Mouse (Mus musculus) adrenal gland, adult 2 months (tissue): Measurements from ENCODE around the gene Igf2r. TPM values are rescaled to one million over a fixed set of nuclear protein-coding genes. Genes with fewer than 3 reads are reported as not detected.
A peak's percentile ranks its signal among the peaks of the same experiment; 100 is the strongest.

Experiments
- DNase-seq: peaks from one replicate; pipeline ENCODE4 v3.0.0; 2021
- long read RNA-seq: library from polyadenylated mRNA; stranded (forward); transcript quantifications from one replicate; pipeline ENCODE4 v2.0.0, GENCODE M21; 2021
- polyA plus RNA-seq: library from polyadenylated mRNA; depleted of rRNA; stranded (reverse); fragments of >200 nt; gene quantifications from 2 replicates; pipeline ENCODE4 v1.2.3, GENCODE M21; 2012; rRNA removed
- total RNA-seq, 2 experiments: library from RNA; stranded (reverse); gene quantifications; 2 replicates each; pipeline ENCODE4 v1.2.3; 2021

Gene Igf2r
- 10 to 100 TPM; 66.8 to 74.7 TPM for total RNA-seq
- polyA plus RNA-seq: 21.9 and 23.2 TPM in 2 replicates
- long read RNA-seq, partial matches to known transcripts: 7 of 11 reads
- long read RNA-seq, other reads (novel, unspliced or antisense): 4 of 11 reads

DNA sequence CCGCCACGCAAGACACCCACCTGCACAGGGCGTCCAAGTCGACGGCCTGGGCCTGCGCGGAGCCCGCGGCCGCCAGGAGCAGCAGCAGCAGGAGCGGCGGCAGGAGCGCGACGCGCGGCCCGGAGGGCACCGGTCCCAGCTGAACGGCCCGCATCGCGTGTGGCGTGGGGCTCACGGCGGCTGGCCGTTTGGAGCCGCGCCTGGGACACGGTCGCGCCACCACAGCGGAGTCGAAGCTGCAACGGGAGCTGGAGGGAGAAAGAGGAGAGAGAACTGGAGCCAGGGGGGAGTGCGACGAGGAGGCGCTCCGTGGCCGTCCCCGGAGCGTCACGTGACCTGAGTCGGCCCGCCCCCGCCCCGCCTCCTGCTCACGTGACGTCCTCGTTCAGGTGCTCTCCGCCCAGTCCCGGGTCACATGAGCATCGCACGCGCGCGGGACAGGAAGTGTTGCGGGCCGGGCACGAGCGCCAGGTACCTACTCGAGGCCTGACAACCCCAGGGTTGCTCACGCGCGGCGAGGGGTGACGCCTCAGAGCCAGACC is at the start of gene Igf2r:
Igf2r (minus strand) TSS at position 285 of the 542 bp plus-strand sequence.
- peak; percentile 83 for DNase-seq

DNA sequence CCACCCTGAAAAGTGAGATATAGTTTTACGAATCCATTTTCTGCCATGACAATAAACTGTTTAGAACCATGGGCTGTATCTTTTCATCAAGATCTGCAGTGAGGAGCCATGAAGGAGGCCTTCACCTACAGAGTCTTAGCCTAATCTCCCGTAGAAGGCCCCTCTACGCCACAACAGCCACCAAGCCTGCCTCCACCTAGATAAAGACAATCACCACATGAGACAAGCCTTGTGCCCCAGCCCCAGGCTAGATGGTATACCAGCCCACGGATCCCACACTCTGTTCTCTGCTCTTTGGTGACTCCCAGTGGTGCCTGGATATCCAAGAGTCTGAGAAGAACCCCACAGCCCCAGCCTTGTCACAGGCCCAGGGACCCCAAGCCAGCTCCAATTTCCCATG is 46.4 kb upstream of the Igf2r start:
- DNase-seq: no peak

DNA sequence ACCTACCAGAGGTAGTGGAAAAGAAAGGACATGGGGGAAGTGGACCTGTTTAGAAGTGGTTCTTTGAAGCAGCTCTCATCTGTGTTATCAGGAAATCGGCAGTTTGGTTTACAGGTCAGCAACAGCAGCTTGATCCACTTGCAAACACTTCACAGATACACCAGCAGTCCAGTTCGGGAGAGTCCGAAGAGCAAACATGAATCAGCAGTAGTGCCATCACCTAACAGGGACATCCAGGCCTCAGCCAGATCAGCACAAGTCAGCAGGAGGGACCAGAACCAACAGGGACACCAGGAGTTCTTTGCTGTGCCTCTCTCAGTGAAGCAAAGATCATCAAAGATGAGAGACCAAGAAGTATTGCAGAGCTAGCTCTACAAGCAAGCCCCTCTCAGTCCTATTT is 45.0 kb upstream of the Igf2r start:
- DNase-seq: no peak

DNA sequence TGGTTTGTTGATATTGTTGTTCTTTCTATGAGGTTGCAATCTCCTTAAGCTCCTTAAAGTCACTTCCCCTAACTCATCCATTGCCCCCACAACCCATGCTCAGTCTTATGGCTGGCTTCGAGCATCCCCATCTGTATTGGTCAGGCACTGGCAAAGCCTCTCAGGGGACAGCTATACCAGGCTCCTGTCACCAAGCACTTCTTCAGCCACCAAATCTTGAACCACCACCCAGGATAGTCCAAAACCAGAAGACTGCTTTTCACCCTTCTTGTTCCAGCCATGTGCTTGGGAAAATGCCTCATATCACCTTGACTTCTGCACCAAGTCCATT is 41.5 kb upstream of the Igf2r start:
- DNase-seq: no peak

DNA sequence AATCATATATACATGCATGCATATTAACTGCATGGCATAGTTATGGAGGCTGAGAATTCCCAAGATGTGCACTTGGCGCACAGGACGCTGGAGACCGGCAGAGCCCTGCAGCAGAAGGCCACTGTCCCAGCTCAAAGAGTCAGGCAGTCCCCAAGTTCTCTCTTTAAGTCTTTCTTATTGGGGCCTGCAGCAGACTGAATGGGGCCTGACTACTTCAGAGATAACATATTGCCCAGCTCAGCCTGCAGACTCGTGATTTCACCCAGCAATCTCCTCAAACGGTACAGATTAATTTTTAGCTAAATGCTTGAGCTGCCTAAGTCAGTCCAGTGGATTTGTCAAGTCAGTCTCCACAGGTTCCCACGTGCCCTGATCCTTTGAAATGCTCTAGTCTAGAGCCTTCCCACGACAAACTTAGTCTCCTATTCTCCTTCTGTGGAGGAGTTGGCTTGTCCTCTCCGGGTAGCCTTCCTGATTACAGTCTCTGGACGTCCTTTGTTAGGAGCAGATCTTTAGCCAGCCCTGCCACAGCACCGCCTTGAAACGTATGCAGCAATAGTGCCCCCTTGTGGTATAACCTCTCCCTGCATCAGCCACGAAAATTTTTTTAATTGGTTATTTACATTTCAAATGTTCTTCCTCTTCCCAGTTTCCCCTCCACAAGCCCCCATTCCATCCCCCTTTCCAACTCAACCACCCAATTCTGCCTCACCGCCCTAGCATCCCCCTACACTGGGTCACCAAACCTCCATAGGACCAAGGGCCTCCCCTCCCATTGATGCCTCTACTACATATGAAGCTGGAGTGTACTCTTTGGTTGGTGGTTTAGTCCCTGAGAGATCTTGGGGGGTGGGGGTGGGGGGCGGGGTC is 40.9 kb upstream of the Igf2r start:
- peak; percentile 77 for DNase-seq

DNA sequence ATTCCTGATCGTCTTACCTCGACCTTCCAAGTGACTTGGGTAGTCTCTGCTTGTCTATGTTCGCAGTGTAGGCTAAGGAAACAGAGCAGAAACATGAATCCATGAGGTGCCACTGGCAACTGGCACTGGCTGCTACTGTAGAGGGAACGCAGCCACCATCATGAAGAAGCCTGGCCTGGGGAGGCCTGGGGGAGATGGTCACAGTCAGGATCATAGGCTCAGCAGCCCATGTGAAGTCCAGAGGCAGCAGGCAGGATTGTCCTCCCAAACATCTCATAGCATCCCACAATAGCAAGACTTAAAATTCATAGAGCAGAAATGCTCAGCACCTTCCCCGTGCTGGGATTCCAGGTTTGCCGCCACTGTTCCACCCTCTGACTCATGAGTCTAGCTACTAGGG is 39.4 kb upstream of the Igf2r start:
- DNase-seq: no peak

DNA sequence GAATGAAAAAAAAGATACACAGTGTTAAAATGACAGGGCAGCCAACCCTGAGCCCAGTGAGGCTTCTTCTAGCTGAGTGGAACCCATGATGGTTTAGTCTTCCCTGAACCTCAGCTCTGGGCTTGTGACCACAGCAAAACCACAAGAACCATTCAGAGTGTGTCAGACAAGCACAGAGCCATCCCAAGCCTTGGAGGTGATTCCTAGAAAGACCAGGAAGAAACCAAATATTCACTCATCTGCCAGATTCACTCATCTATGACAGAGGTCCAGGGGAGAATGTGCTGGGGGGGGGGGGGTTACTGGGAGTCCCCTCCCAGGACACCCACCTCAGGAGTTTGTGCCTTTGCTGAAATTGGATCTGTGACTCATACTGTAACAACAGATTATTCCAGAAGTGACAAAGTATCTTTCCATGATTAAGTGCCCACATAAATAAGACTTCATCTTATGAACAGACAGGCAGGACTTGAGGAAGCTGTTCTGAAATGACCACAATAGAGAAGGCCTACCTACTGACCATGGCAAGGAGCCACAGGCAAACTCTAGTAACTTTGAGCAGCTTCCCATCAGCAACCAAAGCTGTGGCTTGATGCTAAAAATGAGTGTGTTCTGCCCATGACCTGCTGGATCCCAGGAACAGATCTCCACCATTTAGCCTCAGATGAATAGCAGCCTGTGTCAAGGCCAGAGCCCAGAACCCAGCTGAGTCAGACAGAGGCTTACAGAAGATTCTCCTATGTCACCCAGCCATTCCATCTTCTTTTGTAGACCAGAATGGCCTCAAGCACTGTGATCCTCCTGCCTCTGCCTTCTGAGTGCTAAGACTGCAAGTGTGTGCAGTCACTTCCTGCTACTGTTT is 35.4 kb upstream of the Igf2r start:
- DNase-seq: peak; percentile 71

DNA sequence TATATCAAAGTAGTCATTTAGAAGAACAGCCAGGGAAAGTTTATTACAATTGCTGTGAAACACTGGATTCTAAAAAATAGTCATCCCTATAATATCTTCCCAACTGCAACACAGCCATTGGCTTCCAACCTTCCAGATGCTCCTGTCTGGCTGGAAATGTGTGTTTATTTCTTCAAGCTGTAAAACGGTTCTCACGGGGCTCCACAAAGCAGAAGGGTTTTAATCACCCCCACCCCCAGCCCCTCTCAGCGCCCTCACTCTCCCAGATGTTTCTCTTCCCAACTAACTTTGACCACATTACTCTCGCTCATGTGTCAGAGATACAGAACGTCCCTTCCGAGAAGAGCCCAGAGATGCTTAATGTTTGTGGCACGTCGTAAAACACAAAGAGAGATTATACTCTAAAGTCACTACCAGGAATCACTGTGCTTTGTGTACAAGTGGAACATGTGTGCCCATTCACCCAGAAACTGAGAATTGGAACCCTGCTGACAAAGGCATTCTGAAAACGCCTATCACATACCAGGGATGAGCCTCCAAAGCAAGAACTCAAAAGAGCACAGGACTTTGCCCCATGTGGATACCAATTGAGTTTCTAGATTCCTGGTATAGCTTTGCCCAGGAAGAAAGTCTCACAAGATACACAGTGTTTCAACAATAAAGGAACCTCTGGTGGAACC is 32.5 kb upstream of the Igf2r start:
- no peak for DNase-seq

DNA sequence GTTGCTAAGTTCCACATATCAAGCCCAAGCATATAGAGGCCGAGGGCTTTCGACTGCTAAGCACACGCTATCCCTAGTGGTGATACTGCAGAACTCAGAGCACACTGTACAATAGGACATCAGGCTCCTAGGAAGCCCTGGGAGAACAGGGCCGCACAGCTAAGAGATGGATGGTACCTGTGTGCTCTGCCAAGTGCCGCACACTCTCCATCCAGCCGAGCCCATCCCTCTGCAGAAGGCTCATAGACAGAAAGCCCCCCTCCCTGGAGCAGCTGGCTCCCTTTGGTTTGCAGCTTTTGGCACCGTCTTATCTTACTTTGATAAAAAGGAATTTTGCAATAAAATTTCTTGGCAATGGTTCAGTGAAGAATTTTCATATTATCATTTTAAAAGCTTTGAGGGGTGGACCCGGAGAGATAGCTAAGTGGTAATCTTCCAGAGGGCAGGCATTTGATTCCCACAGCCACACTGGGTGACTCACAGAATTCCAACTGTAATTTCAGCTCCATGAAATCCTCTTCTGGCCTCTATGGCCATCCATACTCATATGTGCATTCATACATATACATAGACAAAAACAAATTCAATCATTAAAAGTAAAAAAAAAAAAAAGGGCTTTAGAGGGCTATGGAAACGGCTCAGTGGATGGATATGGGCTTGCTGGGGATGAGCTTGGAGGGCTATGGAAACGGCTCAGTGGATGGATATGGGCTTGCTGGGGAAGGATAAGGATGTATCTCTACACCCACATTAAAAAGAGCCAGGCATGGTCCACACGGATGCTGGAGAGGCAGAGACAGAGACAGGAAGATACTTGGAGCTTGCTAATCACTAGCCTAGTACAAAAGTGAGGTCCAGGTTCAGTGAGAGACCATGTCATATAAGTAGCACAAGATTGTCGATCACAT is 30.2 kb upstream of the Igf2r start:
- peak; percentile 51 for DNase-seq

DNA sequence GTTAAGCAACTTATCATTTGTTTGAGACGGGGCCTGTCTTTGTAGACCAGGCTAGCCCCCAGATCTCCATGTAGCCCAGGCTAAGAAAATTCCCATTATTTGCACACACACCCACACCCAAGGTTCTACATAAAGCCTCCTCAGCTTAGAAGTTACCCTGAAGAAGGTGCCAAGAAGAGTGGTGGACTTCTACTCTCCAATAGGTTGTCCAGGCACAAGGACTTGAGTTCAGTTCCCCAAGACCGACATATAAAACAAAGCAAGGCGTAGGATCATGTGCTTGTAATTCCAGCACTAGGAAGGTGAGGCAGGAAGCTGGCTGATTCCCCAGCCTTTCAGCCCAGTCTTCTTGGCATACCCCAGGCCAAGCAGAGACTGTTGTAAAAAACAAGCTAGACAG is 29.1 kb upstream of the Igf2r start:
- no peak for DNase-seq

DNA sequence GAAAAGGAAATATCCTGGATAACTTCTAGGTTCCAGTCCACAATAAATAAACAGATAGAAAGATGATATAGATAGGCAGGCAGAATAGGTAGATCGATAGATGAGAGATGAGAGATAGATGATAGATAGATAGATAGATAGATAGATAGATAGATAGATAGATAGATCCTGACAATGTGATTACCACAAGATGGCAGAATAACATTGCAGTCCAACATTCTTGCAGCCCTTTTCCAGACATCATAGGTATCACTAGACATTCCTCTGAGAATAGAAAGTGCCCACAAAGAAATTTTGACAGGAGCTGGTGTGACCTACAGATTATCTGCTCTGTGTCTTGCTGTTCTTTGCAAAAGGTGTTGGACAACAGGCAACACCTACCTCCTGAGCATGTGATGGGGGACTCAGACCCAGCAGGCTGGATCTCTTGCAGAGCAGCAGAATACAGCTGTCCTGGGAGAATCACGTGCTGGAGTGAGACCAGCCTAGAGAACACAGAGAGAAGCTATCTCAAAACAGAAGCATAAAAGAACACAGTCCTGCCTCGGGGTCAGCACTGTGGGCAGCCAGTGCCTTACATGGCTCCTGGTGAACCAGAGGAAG is 28.1 kb upstream of the Igf2r start:
- no peak for DNase-seq

DNA sequence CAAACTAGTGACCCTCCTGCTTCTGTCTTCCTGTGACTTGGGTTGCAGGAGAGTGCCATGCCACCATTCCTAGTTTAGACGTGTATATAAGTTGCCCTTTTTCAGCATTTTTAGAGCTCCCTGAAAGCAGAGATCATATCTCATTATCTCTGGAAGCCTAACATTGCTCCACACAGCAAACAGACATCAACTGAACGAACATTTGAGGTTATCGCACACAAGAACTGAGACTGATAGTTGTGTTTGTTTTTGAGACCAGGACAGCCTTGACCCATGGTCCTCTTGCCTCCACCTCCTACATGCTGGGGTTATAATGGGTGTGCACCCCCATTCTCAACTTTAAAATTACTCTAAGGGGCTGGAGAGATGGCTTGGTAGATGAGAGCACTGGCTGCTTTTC is 27.2 kb upstream of the Igf2r start:
- DNase-seq: no peak

DNA sequence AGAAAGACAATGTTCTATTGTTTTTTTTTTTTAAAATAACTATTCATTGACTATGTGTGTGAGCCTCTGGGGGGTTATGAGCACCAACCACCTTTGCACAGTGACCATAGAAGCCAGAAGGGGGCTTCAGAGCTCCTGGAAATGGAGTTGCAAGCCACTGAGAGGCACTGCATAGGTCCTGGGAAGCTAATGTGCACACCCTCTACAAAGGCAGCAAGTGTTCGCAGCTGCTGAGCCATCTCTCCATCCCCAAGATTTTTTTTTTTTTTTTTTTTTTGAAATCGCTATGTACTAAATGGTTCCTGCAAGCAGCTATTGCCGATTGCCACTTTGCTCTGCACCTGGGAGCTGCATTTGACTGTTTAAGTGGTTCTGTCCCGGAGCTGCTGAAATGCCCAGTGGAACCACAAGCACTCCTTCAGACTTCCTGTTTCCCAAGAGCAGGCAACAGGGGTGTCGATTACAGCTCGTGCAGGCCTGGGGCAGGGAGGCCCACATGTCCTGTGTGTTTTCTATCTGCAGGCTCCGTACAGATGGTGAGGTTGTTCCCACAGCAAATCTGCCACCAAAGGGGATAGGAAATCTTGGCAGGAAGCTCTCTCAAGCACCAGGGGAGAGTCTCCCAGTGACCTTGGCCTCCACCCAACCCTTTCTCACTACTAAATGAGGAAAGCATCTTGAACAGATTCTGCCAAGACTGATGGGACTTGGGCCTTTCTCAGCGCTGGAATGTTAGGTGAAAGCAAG is 24.4 kb upstream of the Igf2r start:
- peak; percentile 67 for DNase-seq

DNA sequence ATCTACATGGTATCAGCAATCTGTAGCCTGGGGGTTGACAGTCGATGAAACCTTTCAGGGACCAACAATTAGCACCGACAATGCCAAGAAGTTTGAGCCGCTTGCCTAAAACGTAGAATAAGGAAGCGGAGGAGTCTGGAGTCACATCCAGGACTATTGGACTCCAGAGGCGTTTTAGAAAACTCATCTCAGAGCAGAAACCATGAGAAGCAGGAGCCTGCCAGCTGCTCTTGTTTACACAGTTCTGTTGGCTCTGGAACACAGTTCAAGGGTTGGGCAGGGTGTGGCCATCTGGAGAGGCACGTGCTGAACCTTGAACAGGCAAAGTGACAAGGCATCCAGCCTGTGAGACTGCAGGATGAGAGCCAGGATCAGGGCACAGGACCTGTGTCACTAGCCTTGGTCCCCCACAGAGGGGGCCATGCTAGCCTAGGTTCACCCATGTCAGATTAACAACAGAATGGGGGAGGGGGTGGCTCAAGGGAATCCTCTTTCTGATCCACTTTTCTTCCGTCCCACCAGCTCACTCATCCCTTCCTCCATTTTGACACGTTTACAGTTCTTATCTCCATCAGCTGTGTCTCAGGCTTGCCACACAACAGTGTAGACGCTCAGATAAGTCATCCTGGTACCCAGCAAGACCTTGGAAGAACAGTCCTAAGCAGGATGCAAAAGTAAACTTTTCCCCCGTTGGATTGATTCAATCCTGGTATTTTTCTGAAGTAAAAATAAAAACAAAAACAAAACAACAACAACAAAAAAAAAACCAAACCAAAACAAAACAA is 23.1 kb upstream of the Igf2r start:
- DNase-seq: peak; percentile 57

DNA sequence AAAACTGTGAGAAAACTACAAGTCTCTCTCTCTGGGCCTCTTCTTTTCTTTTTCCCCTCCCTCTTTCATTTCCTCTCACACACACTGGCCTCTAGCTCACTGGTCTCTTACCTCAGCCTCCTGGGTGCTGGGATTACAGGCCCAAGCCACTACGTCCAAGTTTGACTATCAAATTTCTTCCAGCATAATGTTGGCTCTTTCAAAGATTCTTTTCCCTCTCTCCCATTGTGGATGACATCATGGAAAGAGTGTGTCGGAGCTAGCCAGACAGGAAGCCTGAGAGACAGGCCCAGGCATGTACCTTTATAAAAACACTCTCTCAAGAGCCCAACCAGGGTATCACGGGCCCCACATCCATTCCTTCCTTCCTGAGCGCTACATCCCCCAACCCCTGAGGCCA is 22.0 kb upstream of the Igf2r start:
- DNase-seq: peak; percentile 24

DNA sequence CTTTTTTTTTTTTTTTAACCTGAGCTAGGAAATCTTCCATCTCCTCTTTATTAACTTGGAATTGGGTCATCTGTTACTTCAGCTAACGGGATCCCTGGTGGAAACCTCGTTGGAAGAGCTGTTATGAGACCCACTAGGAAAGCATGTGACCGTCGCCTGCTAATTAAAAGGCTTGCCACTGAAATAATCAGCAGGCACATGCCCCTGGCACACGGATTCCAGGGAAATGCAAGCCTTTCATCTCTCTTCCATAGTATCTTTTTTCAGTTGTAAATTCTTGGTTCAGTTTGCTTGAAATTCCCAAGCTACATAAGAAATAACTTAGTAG is 21.6 kb upstream of the Igf2r start:
- no peak for DNase-seq

DNA sequence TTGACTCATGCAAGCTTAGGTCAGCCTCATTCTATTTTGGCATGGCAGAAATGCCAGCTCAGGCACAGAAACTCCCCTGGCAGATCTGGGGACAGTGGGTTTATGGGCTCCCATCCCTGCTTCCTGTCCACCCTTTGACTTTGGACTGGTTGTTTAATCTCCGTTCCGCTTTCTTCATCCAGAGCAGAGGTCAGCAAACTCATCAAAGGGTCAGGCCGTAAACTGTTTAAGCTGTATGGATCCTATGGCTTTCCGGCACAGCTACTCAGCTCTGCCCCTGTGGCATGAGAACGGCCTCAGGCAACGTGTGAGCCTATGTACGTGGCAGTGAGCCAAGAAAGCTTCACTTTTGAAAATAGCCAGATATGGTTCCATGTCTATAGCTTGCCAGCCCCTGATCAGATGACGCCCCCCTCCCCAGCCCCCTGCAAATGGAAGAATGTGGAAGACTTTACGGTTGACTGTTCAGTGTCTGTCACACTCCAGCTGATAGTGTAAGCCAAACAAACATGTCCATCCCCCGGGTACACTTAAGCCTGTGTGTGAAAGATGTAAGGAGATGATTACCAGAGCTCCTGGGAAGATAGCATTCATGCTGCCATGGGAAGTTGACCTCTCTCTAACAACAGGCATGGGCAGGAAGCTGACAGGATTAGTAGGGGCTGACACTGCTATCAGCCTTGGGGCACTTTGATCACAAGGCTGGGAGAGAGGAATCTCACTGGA is 21.1 kb upstream of the Igf2r start:
- DNase-seq: peak; percentile 49
